Mouse (Mus musculus): ENCODE measurements around the gene F12.
A peak's percentile ranks its signal among the peaks of the same experiment; 100 is the strongest.

DNA sequence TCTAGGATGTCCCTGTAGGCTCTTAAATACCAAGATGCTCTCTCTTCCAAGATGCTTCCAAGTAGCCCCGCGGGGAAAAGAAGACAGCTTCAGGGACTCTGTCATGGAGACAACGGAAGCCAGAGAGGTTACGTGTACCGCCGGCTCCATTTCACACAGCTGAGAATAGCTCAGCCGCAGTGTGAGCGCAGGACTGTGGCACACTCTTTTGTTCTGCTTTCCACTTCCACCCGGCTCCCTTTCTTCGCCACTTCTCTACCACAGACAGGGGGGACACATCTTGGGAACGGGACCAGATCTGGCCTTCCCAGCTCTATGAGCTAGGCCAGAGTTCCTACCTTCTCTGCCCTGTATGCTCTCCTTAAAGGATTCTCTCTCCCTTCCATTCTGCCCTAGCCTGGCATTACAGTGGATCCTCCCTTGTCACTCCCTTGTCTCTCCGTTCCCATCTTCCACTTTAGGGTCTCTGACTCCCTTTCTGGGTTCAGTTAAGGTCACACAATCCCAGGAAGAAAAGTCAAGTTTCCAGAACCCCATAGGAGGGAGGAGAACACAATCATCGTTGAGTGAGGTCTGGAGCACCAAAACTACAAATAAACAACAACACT lies 20.7 kb downstream of the F12 start:
- TF ChIP-seq CTCF (conservative IDR thresholded peaks at IDR 0.05; ENCODE audit: insufficient read depth, insufficient read length, low read depth, low read length) (no peak), POLR2A (IDR thresholded peaks at IDR 0.05; ENCODE audit: low read depth, low read length) (peak; percentile 46)

Measured in kidney, adult 2 months (tissue).